Mouse (Mus musculus) limb, embryonic 13.5 days (tissue): ENCODE results near the gene Cldn2. TPM values are rescaled to one million over a fixed set of nuclear protein-coding genes. Genes with fewer than 3 reads are reported as not detected.
"Not testable (repeated sequence)": the region's sequence is repeated elsewhere in the genome, so short reads cannot be mapped to it uniquely, and the experiment has no call there.

Experiments used
- ATAC-seq: fragments of 200-750 bp; cut with Nextera tagmentation; 2 replicates; pipeline ENCODE4 v1.8.0; 2017; ENCODE audit warnings: low read depth, moderate number of reproducible peaks, moderate TSS enrichment; ENCODE audit not compliant: low FRiP score
- H3K27ac ChIP-seq: fragments of 300-500 bp; sonication (generic); 2 replicates; pipeline ENCODE4 v1.5.1; 2015; ENCODE audit warnings: inconsistent platforms, mild to moderate bottlenecking, moderate library complexity
- H3K27me3 ChIP-seq: fragments of 300-500 bp; sonication (generic); 2 replicates; pipeline ENCODE4 v1.6.1; 2015; ENCODE audit warnings: mild to moderate bottlenecking, inconsistent platforms
- H3K36me3 ChIP-seq: fragments of 300-500 bp; sonication (generic); 2 replicates; pipeline ENCODE4 v1.6.1; 2015; ENCODE audit warnings: inconsistent platforms, mild to moderate bottlenecking, moderate library complexity
- H3K4me1 ChIP-seq: fragments of 300-500 bp; sonication (generic); 2 replicates; pipeline ENCODE4 v1.6.1; 2015; ENCODE audit warnings: inconsistent platforms
- H3K4me2 ChIP-seq: fragments of 300-500 bp; sonication (generic); replicated peaks from 2 replicates; pipeline ENCODE4 v1.6.1; 2015; ENCODE audit warnings: inconsistent platforms, mild to moderate bottlenecking, moderate library complexity
- H3K4me3 ChIP-seq: fragments of 300-500 bp; sonication (generic); 2 replicates; pipeline ENCODE4 v1.5.1; 2015; ENCODE audit warnings: moderate library complexity, mild to moderate bottlenecking, inconsistent platforms
- H3K9ac ChIP-seq: fragments of 300-500 bp; sonication (generic); 2 replicates; pipeline ENCODE4 v1.6.1; 2015; ENCODE audit warnings: mild to moderate bottlenecking, inconsistent platforms
- H3K9me3 ChIP-seq: fragments of 300-500 bp; sonication (generic); 2 replicates; pipeline ENCODE4 v1.6.1; 2016; ENCODE audit warnings: inconsistent platforms
- WGBS: fragments of 180-500 bp; shearing (Covaris S2); methylation state at CpG from one replicate; pipeline ENCODE4 v1.1.7; 2015; 5-methylcytosine and 5-hydroxymethylcytosine counted together
- polyA plus RNA-seq: library from polyadenylated mRNA; unstranded; fragments of >200 nt; fragmentation: Nextera tagmentation; extraction: Ambion mirVana; gene quantifications from 2 replicates; pipeline ENCODE4 v1.2.1, GENCODE M21; 2015

Gene Cldn2
- polyA plus RNA-seq = 0.27 and 0.32 TPM in 2 replicates

DNA sequence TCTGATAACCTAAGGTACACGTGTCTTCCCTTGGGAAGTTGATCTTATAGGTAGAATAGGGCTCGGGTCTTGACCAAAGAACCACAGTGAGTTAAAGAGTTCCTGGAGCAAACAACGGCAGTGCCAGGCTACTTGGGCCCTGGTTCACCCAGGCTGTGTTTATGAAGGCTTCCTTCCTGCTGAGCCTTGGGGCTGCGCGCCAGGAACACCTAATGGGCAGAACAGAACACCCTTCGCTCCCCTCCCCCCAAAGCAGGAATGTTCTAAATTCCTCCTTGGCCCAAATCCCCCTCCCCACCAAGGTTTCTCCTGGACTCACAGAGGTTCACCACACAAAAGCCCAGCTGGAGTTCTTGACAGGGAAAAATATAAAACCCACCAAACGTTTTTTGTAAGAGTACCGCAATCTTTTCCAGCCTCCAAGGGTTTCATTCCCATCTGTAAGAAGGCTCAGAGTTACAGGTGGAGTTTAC lies at the start of gene Cldn2:
Cldn2 (plus strand) TSS at position 423 of the 473 bp plus-strand sequence.
- 59% methylated on average over 8 of the region's 8 CpGs for WGBS
- ATAC-seq = no peak

GRCm38 (mm10) chrX:139751855-139752254 lies 48.8 kb upstream of the Cldn2 start:
- no peaks in the 10 kb centered on the region; the same call in 1 of the 2 replicates for H3K9me3 ChIP-seq
- no peaks in the 10 kb centered on the region for H3K4me1 ChIP-seq
- peaks cover 10% of the 10 kb centered on the region for H3K36me3 ChIP-seq
- WGBS = 0% methylated on average over 1 of the region's 1 CpGs
- H3K4me2 ChIP-seq = no peak overlapping the region
- H3K9ac ChIP-seq = no peak overlapping the region
- no peaks in the 10 kb centered on the region for H3K27me3 ChIP-seq
- ATAC-seq = no peak
- no peak overlapping the region for H3K27ac ChIP-seq
- no peak overlapping the region for H3K4me3 ChIP-seq

More for the DNA sequence above, at the start of gene Cldn2:
- Histone ChIP-seq H3K9me3 (no peaks in the 10 kb centered on the region), H3K4me2 (no peak within 1 kb of the TSS), H3K27me3 (peaks cover 40% of the 10 kb centered on the region), H3K27ac (no peak within 1 kb of the TSS), H3K36me3 (no peaks in the 10 kb centered on the region), H3K4me1 (no peaks in the 10 kb centered on the region), H3K9ac (no peak within 1 kb of the TSS), H3K4me3 (no peak within 1 kb of the TSS)

GRCm38 (mm10) chrX:139758634-139759033 lies 42.0 kb upstream of the Cldn2 start:
- H3K9ac ChIP-seq, H3K9me3 ChIP-seq, H3K27ac ChIP-seq, H3K4me3 ChIP-seq, H3K36me3 ChIP-seq, H3K27me3 ChIP-seq, H3K4me2 ChIP-seq, ATAC-seq, H3K4me1 ChIP-seq: not testable (repeated sequence)
- WGBS = 86% methylated on average over 3 of the region's 3 CpGs

GRCm38 (mm10) chrX:139762546-139762945 lies 38.1 kb upstream of the Cldn2 start:
- WGBS = 77% methylated on average over 2 of the region's 2 CpGs
- no peaks in the 10 kb centered on the region for H3K36me3 ChIP-seq
- no peak overlapping the region for H3K4me2 ChIP-seq
- H3K4me3 ChIP-seq = no peak overlapping the region
- no peak overlapping the region for H3K9ac ChIP-seq
- no peaks in the 10 kb centered on the region for H3K4me1 ChIP-seq
- H3K9me3 ChIP-seq = no peaks in the 10 kb centered on the region
- no peak for ATAC-seq
- H3K27me3 ChIP-seq = peaks cover 3% of the 10 kb centered on the region; the same call in 1 of the 2 replicates
- H3K27ac ChIP-seq = no peak overlapping the region

- Histone ChIP-seq H3K27ac (no peak overlapping the region), H3K27me3 (peaks cover 18% of the 10 kb centered on the region; the same call in 1 of the 2 replicates), H3K4me3 (no peak overlapping the region), H3K4me2 (no peak overlapping the region), H3K4me1 (no peaks in the 10 kb centered on the region), H3K36me3 (no peaks in the 10 kb centered on the region), H3K9ac (no peak overlapping the region), H3K9me3 (no peaks in the 10 kb centered on the region)
- WGBS = 82% methylated on average over 13 of the region's 13 CpGs
- no peak for ATAC-seq
These were observed 30.5 kb upstream of the Cldn2 start for GRCm38 (mm10) chrX:139769975-139770637.

DNA sequence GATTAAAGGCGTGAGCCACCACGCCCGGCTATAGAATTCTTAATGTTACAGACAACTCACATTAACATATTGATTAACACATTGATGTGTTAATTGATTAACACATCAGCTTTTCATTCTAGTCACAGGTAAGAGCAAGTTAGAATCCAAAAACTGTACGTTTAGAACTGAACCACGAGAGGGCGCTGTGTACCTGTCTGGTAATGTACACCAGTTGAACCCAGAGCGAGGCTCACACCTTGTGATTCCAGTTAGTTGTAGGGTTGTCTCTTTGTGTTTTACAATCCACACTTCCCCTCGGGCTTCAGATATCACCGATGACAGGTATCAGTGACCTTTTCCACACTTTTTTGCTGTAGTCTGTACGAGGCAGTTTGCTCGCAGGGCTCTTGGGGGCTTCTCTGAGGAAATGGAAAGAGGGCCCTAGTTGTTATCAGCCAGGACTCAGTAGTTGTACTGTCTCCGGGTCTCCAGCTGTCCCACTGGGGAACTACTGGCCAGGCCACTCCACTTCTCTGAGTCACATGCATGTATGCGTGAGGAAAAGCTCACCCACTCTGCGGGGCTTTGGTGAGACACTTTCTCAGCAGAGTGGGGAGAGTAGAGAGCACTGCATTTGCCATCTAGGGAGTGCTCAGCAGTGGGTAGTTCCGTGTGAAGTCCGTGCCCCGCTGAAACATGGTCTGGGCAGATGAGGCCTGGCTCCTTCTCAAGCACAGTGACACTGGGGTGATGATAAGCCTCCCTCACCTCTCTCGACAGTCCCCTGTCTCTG lies 26.1 kb upstream of the Cldn2 start:
- Histone ChIP-seq H3K4me3 (no peak overlapping the region), H3K4me1 (no peaks in the 10 kb centered on the region), H3K36me3 (no peaks in the 10 kb centered on the region), H3K27me3 (peaks cover 23% of the 10 kb centered on the region; the same call in 1 of the 2 replicates), H3K9ac (no peak overlapping the region), H3K4me2 (peak overlapping the region; percentile 19; the same call in 1 of the 2 replicates), H3K9me3 (no peaks in the 10 kb centered on the region), H3K27ac (no peak overlapping the region)
- 28% methylated on average over 18 of the region's 18 CpGs for WGBS
- peak; percentile 36; the same call in 1 of the 2 replicates for ATAC-seq

DNA sequence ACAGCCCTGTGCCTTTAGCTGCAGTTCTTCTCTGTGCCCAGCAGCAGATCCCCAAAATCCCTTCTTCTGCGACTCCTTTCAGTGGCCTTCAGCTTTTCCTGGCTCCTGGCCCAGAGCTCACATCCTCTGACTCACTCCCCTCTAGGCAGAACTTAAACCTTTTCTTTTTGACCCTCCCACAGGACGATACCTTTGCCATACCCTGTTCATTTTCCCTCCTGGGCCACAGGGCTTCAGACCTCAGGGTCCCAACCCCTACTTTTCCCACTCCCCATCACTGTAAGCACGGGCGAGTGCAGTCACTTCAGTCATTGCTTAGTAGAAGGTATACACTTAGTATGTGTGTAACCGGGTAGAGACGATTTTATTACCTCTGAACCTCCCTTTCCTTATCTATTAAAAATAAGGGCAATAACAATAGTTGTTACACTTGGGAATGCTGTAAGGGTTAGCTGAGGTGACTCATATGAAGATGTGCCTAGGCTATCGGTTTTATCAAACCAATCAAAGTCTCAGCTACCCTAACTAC lies 25.5 kb upstream of the Cldn2 start:
- Histone ChIP-seq H3K36me3 (no peaks in the 10 kb centered on the region), H3K4me3 (no peak overlapping the region), H3K4me1 (no peaks in the 10 kb centered on the region), H3K27ac (no peak overlapping the region), H3K9ac (no peak overlapping the region), H3K9me3 (no peaks in the 10 kb centered on the region), H3K27me3 (peaks cover 27% of the 10 kb centered on the region; the same call in 1 of the 2 replicates), H3K4me2 (no peak overlapping the region)
- 61% methylated on average over 7 of the region's 7 CpGs for WGBS
- ATAC-seq = no peak

DNA sequence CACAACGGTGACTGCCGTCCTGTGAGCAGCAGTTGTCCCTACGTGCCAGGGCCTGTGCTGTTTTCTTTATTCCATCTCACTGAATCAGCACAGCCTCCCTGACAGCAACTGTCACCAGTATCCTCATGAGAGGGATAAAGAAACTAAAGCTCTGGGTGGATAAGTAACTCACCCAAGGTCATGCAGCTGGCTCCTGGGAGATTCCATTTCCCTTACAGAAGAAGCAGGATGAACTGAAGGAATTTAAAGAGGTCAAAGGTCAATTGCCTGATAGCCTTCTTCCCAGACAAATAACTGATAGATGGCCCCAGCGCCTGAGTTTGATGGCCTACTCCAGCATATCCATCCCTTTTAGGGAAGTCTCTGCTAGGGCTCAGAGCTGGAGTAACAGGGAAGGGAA lies 23.3 kb upstream of the Cldn2 start:
- H3K27me3 ChIP-seq = peaks cover 40% of the 10 kb centered on the region
- ATAC-seq = no peak
- H3K27ac ChIP-seq = no peak overlapping the region
- WGBS = 41% methylated on average over 4 of the region's 4 CpGs
- H3K9me3 ChIP-seq = no peaks in the 10 kb centered on the region
- no peak overlapping the region for H3K9ac ChIP-seq
- no peaks in the 10 kb centered on the region for H3K4me1 ChIP-seq
- H3K36me3 ChIP-seq = no peaks in the 10 kb centered on the region
- no peak overlapping the region for H3K4me3 ChIP-seq
- H3K4me2 ChIP-seq = no peak overlapping the region

DNA sequence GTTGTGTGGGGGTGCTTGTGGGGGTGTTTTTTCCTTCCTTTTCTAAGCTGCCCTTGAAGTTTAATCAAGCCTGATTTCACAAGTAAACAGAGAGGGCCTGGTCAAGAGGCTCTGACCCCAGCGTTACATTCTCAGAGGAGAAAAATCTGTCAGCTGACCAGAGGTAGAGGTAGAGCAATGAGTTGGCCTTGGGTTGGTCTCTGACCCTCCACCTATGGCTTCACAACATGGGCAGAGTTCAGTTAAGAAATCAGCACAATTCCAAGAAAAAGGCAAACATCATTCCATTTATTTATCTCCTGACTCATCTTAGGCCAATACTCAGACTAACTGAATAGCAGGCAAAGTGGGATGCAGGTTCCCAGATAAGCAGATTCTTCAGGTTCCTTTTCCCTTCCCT lies 21.7 kb upstream of the Cldn2 start:
- no peak overlapping the region for H3K4me3 ChIP-seq
- no peak overlapping the region for H3K27ac ChIP-seq
- no peak for ATAC-seq
- H3K36me3 ChIP-seq = no peaks in the 10 kb centered on the region
- no peak overlapping the region for H3K9ac ChIP-seq
- WGBS = 88% methylated on average over 1 of the region's 1 CpGs
- H3K27me3 ChIP-seq = peaks cover 51% of the 10 kb centered on the region
- H3K4me1 ChIP-seq = no peaks in the 10 kb centered on the region
- no peak overlapping the region for H3K4me2 ChIP-seq
- no peaks in the 10 kb centered on the region for H3K9me3 ChIP-seq

DNA sequence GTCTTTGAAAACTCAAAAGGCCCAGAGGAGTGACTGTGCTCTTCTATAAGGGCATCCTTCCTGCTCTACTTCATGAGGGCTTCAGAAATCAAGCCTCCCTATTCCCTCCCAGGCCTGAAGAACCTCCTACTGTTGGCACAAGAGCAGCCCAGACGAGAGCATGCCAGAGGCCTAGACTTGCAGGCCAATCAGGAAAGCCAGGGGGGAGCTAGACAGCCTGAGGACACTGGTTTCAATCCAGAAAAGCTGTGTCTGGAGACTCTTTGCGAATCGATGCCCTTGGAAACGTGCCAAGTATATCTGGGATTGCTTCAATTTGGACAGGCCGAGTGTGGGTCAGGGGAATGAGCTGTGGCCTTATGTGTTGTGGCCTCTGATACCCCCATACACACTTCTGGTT lies 21.2 kb upstream of the Cldn2 start:
- H3K4me2 ChIP-seq = no peak overlapping the region
- no peaks in the 10 kb centered on the region for H3K9me3 ChIP-seq
- WGBS = 85% methylated on average over 5 of the region's 5 CpGs
- H3K27me3 ChIP-seq = peaks cover 51% of the 10 kb centered on the region
- no peaks in the 10 kb centered on the region for H3K4me1 ChIP-seq
- no peak overlapping the region for H3K4me3 ChIP-seq
- H3K9ac ChIP-seq = no peak overlapping the region
- H3K36me3 ChIP-seq = no peaks in the 10 kb centered on the region
- ATAC-seq = no peak
- H3K27ac ChIP-seq = no peak overlapping the region

DNA sequence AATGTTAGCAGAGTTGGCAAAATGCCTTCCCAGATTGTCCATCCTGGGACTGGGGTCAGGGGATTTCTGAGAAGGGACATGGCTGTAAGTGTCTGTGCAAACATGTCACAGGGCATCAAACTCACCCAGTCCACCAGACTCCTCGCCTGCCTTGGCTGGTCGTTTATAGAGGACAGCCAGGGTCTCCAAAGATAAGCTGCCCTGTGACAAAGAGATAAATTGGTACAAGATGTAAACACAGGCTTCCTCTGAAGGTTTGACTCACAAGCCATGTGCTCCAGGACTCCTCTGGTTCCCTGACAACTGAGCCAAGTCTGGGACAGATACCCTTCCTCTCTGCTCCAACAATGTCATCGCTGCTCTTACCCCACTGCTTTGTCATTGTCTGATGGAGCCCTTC lies 19.6 kb upstream of the Cldn2 start:
- Histone ChIP-seq H3K9me3 (no peaks in the 10 kb centered on the region), H3K4me2 (no peak overlapping the region), H3K4me1 (no peaks in the 10 kb centered on the region), H3K9ac (no peak overlapping the region), H3K27me3 (peaks cover 51% of the 10 kb centered on the region), H3K4me3 (no peak overlapping the region), H3K36me3 (no peaks in the 10 kb centered on the region), H3K27ac (no peak overlapping the region)
- WGBS = 40% methylated on average over 3 of the region's 3 CpGs
- ATAC-seq = no peak

GRCm38 (mm10) chrX:139781563-139781962 lies 19.1 kb upstream of the Cldn2 start:
- no peak overlapping the region for H3K9ac ChIP-seq
- ATAC-seq = no peak
- no peak overlapping the region for H3K27ac ChIP-seq
- H3K9me3 ChIP-seq = no peaks in the 10 kb centered on the region
- WGBS = 76% methylated on average over 4 of the region's 4 CpGs
- no peak overlapping the region for H3K4me2 ChIP-seq
- H3K4me3 ChIP-seq = no peak overlapping the region
- no peaks in the 10 kb centered on the region for H3K36me3 ChIP-seq
- peaks cover 55% of the 10 kb centered on the region for H3K27me3 ChIP-seq
- H3K4me1 ChIP-seq = no peaks in the 10 kb centered on the region
